Mouse (Mus musculus) CH12.LX (cell line): ENCODE measurements at regions not wholly inside any gene's neighbourhood (a gene's known extent, or its start where the extent isn't known, plus 50 kb on each side); places are given as distances from the start of the nearest gene placed in this dataset.

Source experiments
- CHD2 ChIP-seq: IDR thresholded peaks from 2 replicates; pipeline ENCODE4 v1.6.1; 2011; ENCODE audit warnings: low read length, improper control_type of control experiment
- CTCF ChIP-seq, 2 experiments: IDR thresholded peaks in 1 of 2; conservative IDR thresholded peaks in 1 of 2; 2 replicates each; pipeline ENCODE4 v1.5.1; 2011 to 2012; ENCODE audit warnings: low read depth in 2 of 2, low read length in 2 of 2, improper control_type of control experiment in 1 of 2, inconsistent platforms in 1 of 2, mild to moderate bottlenecking in 1 of 2, moderate library complexity in 1 of 2
- HCFC1 ChIP-seq: IDR thresholded peaks from 2 replicates; pipeline ENCODE4 v1.6.1; 2012; ENCODE audit warnings: low read depth, mild to moderate bottlenecking, inconsistent platforms, low read length, improper control_type of control experiment
- JUN ChIP-seq: IDR thresholded peaks from 2 replicates; pipeline ENCODE4 v1.6.1; 2011; ENCODE audit warnings: low read depth, mild to moderate bottlenecking, low read length, improper control_type of control experiment, moderate library complexity; ENCODE audit not compliant: insufficient read depth
- MAZ ChIP-seq: IDR thresholded peaks from 2 replicates; pipeline ENCODE4 v1.6.1; 2012; ENCODE audit warnings: low read depth, mild to moderate bottlenecking, inconsistent platforms, low read length, improper control_type of control experiment, moderate library complexity
- NRF1 ChIP-seq: IDR thresholded peaks from 2 replicates; pipeline ENCODE4 v1.6.1; 2014; ENCODE audit warnings: low read depth, mild to moderate bottlenecking, inconsistent platforms, low read length, improper control_type of control experiment, moderate library complexity
- POLR2AphosphoS2 ChIP-seq: IDR thresholded peaks from 2 replicates; pipeline ENCODE4 v1.6.1; 2011; ENCODE audit warnings: low read depth, low read length, improper control_type of control experiment
- TCF12 ChIP-seq: IDR thresholded peaks from 2 replicates; pipeline ENCODE4 v1.6.1; 2014; ENCODE audit warnings: low read depth, mild to moderate bottlenecking, inconsistent platforms, low read length, improper control_type of control experiment
- UBTF ChIP-seq: IDR thresholded peaks from 2 replicates; pipeline ENCODE4 v1.6.1; 2012; ENCODE audit warnings: low read depth, mild to moderate bottlenecking, inconsistent platforms, low read length, improper control_type of control experiment, moderate library complexity
- USF1 ChIP-seq: IDR thresholded peaks from 2 replicates; pipeline ENCODE4 v1.6.1; 2014; ENCODE audit warnings: low read depth, mild to moderate bottlenecking, inconsistent platforms, low read length, improper control_type of control experiment

GRCm38 (mm10) chr13:111940275-111940674 is 131.5 kb upstream of the Map3k1 start:
- TF ChIP-seq CTCF (conservative IDR thresholded peaks at IDR 0.05 in 1 of 2, IDR thresholded peaks at IDR 0.05 in 1 of 2; ENCODE audit: low read depth in 2 of 2, low read length in 2 of 2): no peak
- TF ChIP-seq HCFC1: no peak
- TF ChIP-seq USF1: no peak
- TF ChIP-seq POLR2AphosphoS2: no peak
- no peak for TF ChIP-seq NRF1
- no peak for TF ChIP-seq UBTF
- TF ChIP-seq TCF12: no peak
- TF ChIP-seq MAZ: no peak
- TF ChIP-seq JUN: no peak
- TF ChIP-seq CHD2: no peak
